Mouse (Mus musculus) limb, embryonic 13.5 days (tissue): Measurements from ENCODE around the gene Nav2. TPM values are rescaled to one million over a fixed set of nuclear protein-coding genes. Genes with fewer than 3 reads are reported as not detected.

ENCODE experiments used
- ATAC-seq: fragments of 200-750 bp; cut with Nextera tagmentation; 2 replicates; pipeline ENCODE4 v1.8.0; 2017; ENCODE audit warnings: low read depth, moderate number of reproducible peaks, moderate TSS enrichment; ENCODE audit not compliant: low FRiP score
- H3K27ac ChIP-seq: fragments of 300-500 bp; sonication (generic); 2 replicates; pipeline ENCODE4 v1.5.1; 2015; ENCODE audit warnings: inconsistent platforms, mild to moderate bottlenecking, moderate library complexity
- H3K27me3 ChIP-seq: fragments of 300-500 bp; sonication (generic); 2 replicates; pipeline ENCODE4 v1.6.1; 2015; ENCODE audit warnings: mild to moderate bottlenecking, inconsistent platforms
- H3K36me3 ChIP-seq: fragments of 300-500 bp; sonication (generic); 2 replicates; pipeline ENCODE4 v1.6.1; 2015; ENCODE audit warnings: inconsistent platforms, mild to moderate bottlenecking, moderate library complexity
- H3K4me1 ChIP-seq: fragments of 300-500 bp; sonication (generic); 2 replicates; pipeline ENCODE4 v1.6.1; 2015; ENCODE audit warnings: inconsistent platforms
- H3K4me2 ChIP-seq: fragments of 300-500 bp; sonication (generic); replicated peaks from 2 replicates; pipeline ENCODE4 v1.6.1; 2015; ENCODE audit warnings: inconsistent platforms, mild to moderate bottlenecking, moderate library complexity
- H3K4me3 ChIP-seq: fragments of 300-500 bp; sonication (generic); 2 replicates; pipeline ENCODE4 v1.5.1; 2015; ENCODE audit warnings: moderate library complexity, mild to moderate bottlenecking, inconsistent platforms
- H3K9ac ChIP-seq: fragments of 300-500 bp; sonication (generic); 2 replicates; pipeline ENCODE4 v1.6.1; 2015; ENCODE audit warnings: mild to moderate bottlenecking, inconsistent platforms
- H3K9me3 ChIP-seq: fragments of 300-500 bp; sonication (generic); 2 replicates; pipeline ENCODE4 v1.6.1; 2016; ENCODE audit warnings: inconsistent platforms
- WGBS: fragments of 180-500 bp; shearing (Covaris S2); methylation state at CpG from one replicate; pipeline ENCODE4 v1.1.7; 2015; 5-methylcytosine and 5-hydroxymethylcytosine counted together
- polyA plus RNA-seq: library from polyadenylated mRNA; unstranded; fragments of >200 nt; fragmentation: Nextera tagmentation; extraction: Ambion mirVana; gene quantifications from 2 replicates; pipeline ENCODE4 v1.2.1, GENCODE M21; 2015

The Nav2 gene
- polyA plus RNA-seq, 1 experiment from 2014 or later: 17.4 TPM

DNA sequence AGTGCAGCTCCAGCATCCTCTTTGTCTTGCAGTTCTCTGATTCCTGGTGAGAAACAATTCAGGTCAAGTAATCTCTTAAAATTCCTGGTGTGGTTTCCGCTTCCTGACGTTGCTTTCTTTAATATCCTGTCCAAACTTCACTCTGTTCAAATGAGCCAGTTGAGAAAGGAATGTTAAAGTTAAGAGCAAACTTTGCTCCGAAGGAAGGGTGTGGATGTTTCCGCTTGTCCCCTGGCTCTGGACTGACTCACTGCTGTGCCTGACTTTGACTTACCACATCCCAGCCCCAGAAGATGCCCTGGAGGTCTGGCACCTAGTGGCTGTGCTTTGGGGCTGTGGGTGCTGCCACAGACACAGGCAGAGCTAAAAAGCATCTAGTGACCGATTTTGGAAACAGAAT, 8.9 kb downstream of the Nav2 start:
- Histone ChIP-seq H3K4me1 (peaks cover 14% of the 10 kb centered on the region), H3K9ac (no peak overlapping the region), H3K27me3 (peaks cover 14% of the 10 kb centered on the region), H3K4me3 (no peak overlapping the region), H3K36me3 (no peaks in the 10 kb centered on the region), H3K27ac (no peak overlapping the region), H3K4me2 (no peak overlapping the region), H3K9me3 (no peaks in the 10 kb centered on the region)
- no peak for ATAC-seq
- WGBS: 34% methylated on average over 5 of the region's 5 CpGs

DNA sequence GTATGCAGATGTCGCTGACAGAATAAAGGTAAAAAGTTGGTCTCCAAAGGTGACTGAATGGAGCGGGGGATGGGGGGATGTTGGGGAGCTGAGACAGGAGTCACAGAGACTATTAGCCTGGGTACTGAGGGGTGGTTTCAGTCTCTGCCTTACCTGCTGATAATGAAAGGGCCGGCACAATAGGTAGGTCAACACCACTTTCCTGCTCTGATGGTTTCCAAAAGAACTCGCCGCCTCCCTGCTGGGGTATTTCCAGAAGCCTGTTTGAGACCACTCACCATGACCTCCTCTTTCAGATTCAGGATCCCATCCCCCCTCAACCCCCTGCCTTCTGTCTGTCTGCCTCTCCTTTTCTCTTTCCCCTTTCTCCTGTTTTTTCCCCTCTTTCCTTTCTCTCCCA, 9.5 kb downstream of the Nav2 start:
- H3K36me3 ChIP-seq: no peaks in the 10 kb centered on the region
- no peaks in the 10 kb centered on the region for H3K9me3 ChIP-seq
- 34% methylated on average over 5 of the region's 5 CpGs for WGBS
- H3K4me3 ChIP-seq: no peak overlapping the region
- no peak overlapping the region for H3K4me2 ChIP-seq
- H3K9ac ChIP-seq: no peak overlapping the region
- ATAC-seq: no peak
- H3K27ac ChIP-seq: no peak overlapping the region
- peaks cover 14% of the 10 kb centered on the region for H3K27me3 ChIP-seq
- peaks cover 14% of the 10 kb centered on the region for H3K4me1 ChIP-seq

DNA sequence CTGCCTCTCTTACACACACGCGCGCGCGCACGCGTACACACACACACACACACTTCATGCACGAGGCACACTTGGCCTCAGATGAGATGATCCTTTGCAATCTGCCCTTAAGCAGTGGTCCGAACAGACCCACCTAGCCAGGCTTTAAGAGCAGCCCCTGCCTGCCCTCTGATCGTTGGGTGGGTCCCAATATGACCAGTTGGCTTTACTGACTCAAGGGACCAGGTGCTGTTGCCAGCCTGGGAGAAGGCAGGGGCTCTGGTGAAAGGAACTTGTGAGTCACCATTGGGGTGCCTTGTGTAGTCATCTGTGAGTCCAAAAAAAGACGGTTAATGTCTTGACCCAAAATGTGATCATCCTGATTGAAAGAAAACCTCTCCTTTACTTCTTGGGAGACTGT, 9.9 kb downstream of the Nav2 start:
- Histone ChIP-seq H3K27me3 (peaks cover 14% of the 10 kb centered on the region), H3K4me3 (no peak overlapping the region), H3K9me3 (no peaks in the 10 kb centered on the region), H3K4me2 (no peak overlapping the region), H3K9ac (no peak overlapping the region), H3K36me3 (no peaks in the 10 kb centered on the region), H3K4me1 (peaks cover 14% of the 10 kb centered on the region), H3K27ac (no peak overlapping the region)
- no peak for ATAC-seq
- 40% methylated on average over 11 of the region's 11 CpGs for WGBS

DNA sequence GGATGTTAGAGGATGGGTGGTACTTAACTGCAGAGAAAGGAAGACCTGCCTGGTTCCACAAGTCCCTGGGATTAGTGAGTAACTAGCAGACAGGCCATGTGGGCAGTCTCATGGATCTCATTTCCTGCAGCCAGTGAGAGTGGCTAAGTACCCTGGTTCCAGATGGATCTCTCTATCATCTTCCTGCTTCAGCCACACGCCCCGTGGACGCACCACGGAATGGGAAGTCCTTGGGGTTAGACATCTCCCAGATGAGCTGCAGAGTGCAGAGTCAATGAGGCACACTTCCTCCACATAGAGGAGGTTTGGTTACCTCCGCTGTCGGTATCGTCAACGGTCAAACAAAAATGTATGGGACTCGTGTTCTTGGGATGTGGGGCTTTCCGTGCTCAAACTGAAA, 15.1 kb downstream of the Nav2 start:
- WGBS: 46% methylated on average over 10 of the region's 10 CpGs
- Histone ChIP-seq H3K36me3 (no peaks in the 10 kb centered on the region), H3K4me3 (no peak overlapping the region), H3K27me3 (peaks cover 10% of the 10 kb centered on the region; the same call in 1 of the 2 replicates), H3K9ac (no peak overlapping the region), H3K4me1 (peaks cover 14% of the 10 kb centered on the region; the same call in 1 of the 2 replicates), H3K9me3 (no peaks in the 10 kb centered on the region), H3K27ac (no peak overlapping the region), H3K4me2 (no peak overlapping the region)
- no peak for ATAC-seq

DNA sequence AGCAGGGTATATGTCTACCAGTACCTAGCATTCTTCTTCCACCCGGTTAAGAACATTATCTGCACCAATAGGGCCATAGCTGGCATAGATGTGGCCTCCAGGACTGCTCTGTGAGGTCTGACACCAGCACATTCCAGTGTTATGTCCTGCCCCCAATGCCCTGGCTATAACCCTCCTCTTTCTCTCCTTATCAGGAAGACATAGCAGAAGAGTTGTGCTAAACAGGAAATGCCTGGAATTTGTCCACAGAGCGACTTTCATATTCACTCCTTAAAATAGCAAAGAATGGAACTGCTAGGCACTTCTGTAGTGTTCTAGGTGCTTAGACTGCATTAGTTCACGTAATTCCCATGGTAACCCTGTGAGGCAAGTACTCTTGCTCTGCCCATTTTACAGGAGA, 16.7 kb downstream of the Nav2 start:
- no peak for ATAC-seq
- H3K27me3 ChIP-seq: 0 out of 2 replicates have a peak, but pooled peaks cover 5% of the 10 kb centered on the region
- H3K4me3 ChIP-seq: no peak overlapping the region
- no peak overlapping the region for H3K9ac ChIP-seq
- 78% methylated on average over 3 of the region's 3 CpGs for WGBS
- no peak overlapping the region for H3K4me2 ChIP-seq
- H3K36me3 ChIP-seq: no peaks in the 10 kb centered on the region
- H3K9me3 ChIP-seq: no peaks in the 10 kb centered on the region
- no peak overlapping the region for H3K27ac ChIP-seq
- peaks cover 17% of the 10 kb centered on the region; the same call in 1 of the 2 replicates for H3K4me1 ChIP-seq

DNA sequence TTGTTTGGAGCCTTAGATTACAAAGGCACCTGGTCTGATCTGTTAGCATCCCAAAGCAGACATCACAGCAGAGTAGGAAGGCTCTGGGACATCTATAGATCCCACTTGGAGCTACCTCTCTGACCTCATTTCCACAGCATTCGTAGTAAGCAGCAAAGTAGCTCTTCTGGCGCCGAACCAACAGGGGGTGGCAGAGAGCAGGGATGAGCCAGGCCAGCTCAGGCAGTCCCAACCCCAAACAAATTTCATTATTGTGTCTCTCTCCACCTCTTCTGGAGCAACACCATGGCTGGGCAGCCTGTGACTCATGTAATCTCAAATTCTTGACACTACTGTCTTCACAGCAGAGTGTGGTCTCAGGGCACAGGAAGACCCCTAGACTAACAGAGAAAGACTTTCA, 19.8 kb downstream of the Nav2 start:
- H3K4me1 ChIP-seq: peaks cover 21% of the 10 kb centered on the region; the same call in 1 of the 2 replicates
- H3K4me3 ChIP-seq: no peak overlapping the region
- no peaks in the 10 kb centered on the region for H3K36me3 ChIP-seq
- 0 out of 2 replicates have a peak, but pooled peaks cover 5% of the 10 kb centered on the region for H3K27me3 ChIP-seq
- no peak overlapping the region for H3K4me2 ChIP-seq
- ATAC-seq: no peak
- no peak overlapping the region for H3K9ac ChIP-seq
- H3K27ac ChIP-seq: no peak overlapping the region
- no peaks in the 10 kb centered on the region for H3K9me3 ChIP-seq
- 25% methylated on average over 3 of the region's 3 CpGs for WGBS

- 0 out of 2 replicates have a peak, but pooled peaks cover 4% of the 10 kb centered on the region for H3K27me3 ChIP-seq
- no peak overlapping the region for H3K4me3 ChIP-seq
- H3K9me3 ChIP-seq: no peaks in the 10 kb centered on the region
- no peak overlapping the region for H3K9ac ChIP-seq
- H3K36me3 ChIP-seq: no peaks in the 10 kb centered on the region
- 32% methylated on average over 5 of the region's 5 CpGs for WGBS
- H3K4me1 ChIP-seq: peaks cover 13% of the 10 kb centered on the region; the same call in 1 of the 2 replicates
- H3K4me2 ChIP-seq: no peak overlapping the region
- H3K27ac ChIP-seq: no peak overlapping the region
- ATAC-seq: no peak
Observed at GRCm38 (mm10) chr7:48930399-48930798, 21.9 kb downstream of the Nav2 start.

- Histone ChIP-seq H3K27me3 (0 out of 2 replicates have a peak, but pooled peaks cover 4% of the 10 kb centered on the region), H3K27ac (no peak overlapping the region), H3K4me2 (no peak overlapping the region), H3K4me3 (no peak overlapping the region), H3K9ac (no peak overlapping the region), H3K4me1 (0 out of 2 replicates have a peak, but pooled peaks cover 8% of the 10 kb centered on the region), H3K36me3 (no peaks in the 10 kb centered on the region), H3K9me3 (no peaks in the 10 kb centered on the region)
- no peak for ATAC-seq
- WGBS: 85% methylated on average over 2 of the region's 2 CpGs
Observed at GRCm38 (mm10) chr7:48932138-48932537, 23.6 kb downstream of the Nav2 start.

DNA sequence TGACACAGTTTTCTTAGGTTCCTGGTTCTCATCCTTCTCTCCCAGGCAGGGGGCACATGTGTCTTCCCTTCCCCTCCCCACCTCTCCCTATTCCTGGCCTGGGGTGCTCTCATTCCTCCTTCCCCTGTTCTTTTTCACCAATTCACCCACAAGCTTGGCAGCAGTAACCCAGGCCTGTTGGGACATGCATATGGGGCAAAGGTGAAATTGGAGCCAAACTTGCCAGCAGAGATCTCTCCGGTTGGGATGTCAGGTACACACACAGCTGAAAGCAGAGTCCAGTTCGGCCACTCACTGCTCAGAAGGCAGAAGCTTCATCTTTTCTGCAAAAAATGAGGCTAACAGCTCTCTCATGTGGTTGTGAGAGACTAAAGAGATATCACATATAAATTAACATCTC, 26.3 kb downstream of the Nav2 start:
- H3K9ac ChIP-seq: no peak overlapping the region
- no peak overlapping the region for H3K4me3 ChIP-seq
- ATAC-seq: no peak
- WGBS: 65% methylated on average over 2 of the region's 2 CpGs
- H3K9me3 ChIP-seq: no peaks in the 10 kb centered on the region
- H3K27ac ChIP-seq: no peak overlapping the region
- no peaks in the 10 kb centered on the region for H3K36me3 ChIP-seq
- no peak overlapping the region for H3K4me2 ChIP-seq
- H3K4me1 ChIP-seq: 0 out of 2 replicates have a peak, but pooled peaks cover 8% of the 10 kb centered on the region
- H3K27me3 ChIP-seq: 0 out of 2 replicates have a peak, but pooled peaks cover 4% of the 10 kb centered on the region

DNA sequence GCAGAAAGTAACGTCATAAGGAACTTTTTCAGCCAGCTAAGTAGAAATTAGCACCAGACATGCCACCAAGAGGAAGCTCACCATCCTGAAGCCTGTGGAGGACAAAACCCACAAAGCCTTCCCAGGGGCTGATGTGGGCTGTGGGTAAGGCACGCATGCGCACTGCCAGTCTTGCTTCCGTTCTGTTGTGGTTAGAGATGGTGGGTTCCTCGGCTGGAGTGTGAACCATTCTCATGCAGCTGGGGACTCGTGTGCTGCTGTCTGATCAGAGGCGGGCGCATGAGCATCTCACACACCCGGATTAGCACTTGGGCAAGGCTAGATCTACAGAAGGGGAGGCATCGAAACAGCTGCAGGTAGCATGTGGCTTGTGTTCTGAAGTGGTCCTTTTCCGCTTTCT, 29.0 kb downstream of the Nav2 start:
- Histone ChIP-seq H3K4me3 (no peak overlapping the region), H3K4me2 (no peak overlapping the region), H3K36me3 (no peaks in the 10 kb centered on the region), H3K27ac (no peak overlapping the region), H3K4me1 (no peaks in the 10 kb centered on the region), H3K27me3 (0 out of 2 replicates have a peak, but pooled peaks cover 4% of the 10 kb centered on the region), H3K9me3 (no peaks in the 10 kb centered on the region), H3K9ac (no peak overlapping the region)
- 81% methylated on average over 11 of the region's 11 CpGs for WGBS
- no peak for ATAC-seq

- Histone ChIP-seq H3K27me3 (0 out of 2 replicates have a peak, but pooled peaks cover 4% of the 10 kb centered on the region), H3K36me3 (no peaks in the 10 kb centered on the region), H3K4me1 (no peaks in the 10 kb centered on the region), H3K4me3 (no peak overlapping the region), H3K9ac (no peak overlapping the region), H3K27ac (no peak overlapping the region), H3K4me2 (no peak overlapping the region), H3K9me3 (no peaks in the 10 kb centered on the region)
- 24% methylated on average over 4 of the region's 4 CpGs for WGBS
- no peak for ATAC-seq
Observed at GRCm38 (mm10) chr7:48938190-48938589, 29.7 kb downstream of the Nav2 start.

GRCm38 (mm10) chr7:48948381-48949108, 40.0 kb downstream of the Nav2 start:
- WGBS: 81% methylated on average over 4 of the region's 4 CpGs
- Histone ChIP-seq H3K27me3 (no peaks in the 10 kb centered on the region), H3K4me1 (no peaks in the 10 kb centered on the region)

DNA sequence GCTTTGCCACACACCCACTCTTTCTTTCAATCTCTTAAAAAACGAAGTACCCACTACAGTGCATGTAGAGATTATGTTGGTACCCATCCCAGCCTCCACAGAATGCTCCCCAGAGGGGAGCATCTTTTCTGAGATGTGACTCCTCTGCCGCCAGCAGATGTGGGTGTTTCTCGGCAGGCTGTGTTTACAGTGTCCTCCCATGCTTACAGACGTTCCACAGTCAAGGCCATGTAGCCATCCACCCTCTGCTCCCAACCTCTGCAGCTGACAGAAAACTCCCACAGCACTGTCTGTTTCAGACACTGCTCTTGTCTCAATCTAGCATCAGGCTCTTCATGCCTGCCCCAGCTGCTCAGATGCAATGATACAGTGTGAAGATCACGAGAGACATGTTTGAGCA, 46.0 kb downstream of the Nav2 start:
- WGBS: 76% methylated on average over 5 of the region's 5 CpGs
- Histone ChIP-seq H3K4me3 (no peak overlapping the region), H3K27ac (no peak overlapping the region), H3K36me3 (no peaks in the 10 kb centered on the region), H3K4me1 (peaks cover 10% of the 10 kb centered on the region), H3K4me2 (no peak overlapping the region), H3K27me3 (peaks cover 37% of the 10 kb centered on the region), H3K9me3 (no peaks in the 10 kb centered on the region), H3K9ac (no peak overlapping the region)
- ATAC-seq: no peak

More at GRCm38 (mm10) chr7:48948381-48949108, 40.0 kb downstream of the Nav2 start:
- no peak overlapping the region for H3K27ac ChIP-seq
- H3K36me3 ChIP-seq: no peaks in the 10 kb centered on the region
- H3K4me2 ChIP-seq: no peak overlapping the region
- H3K4me3 ChIP-seq: no peak overlapping the region
- no peak overlapping the region for H3K9ac ChIP-seq
- H3K9me3 ChIP-seq: no peaks in the 10 kb centered on the region
- ATAC-seq: no peak
